Mouse (Mus musculus) ES-E14 (cell line): Measurements from ENCODE around the gene Elp5.

ENCODE experiments used
- CHD2 ChIP-seq: IDR thresholded peaks from 2 replicates; pipeline ENCODE4 v1.6.1; 2014; ENCODE audit warnings: mild to moderate bottlenecking, low read depth, low read length, inconsistent platforms
- HCFC1 ChIP-seq: IDR thresholded peaks from 2 replicates; pipeline ENCODE4 v1.6.1; 2012; ENCODE audit warnings: low read length, inconsistent platforms, borderline replicate concordance; ENCODE audit not compliant: insufficient read depth
- MAFK ChIP-seq: IDR thresholded peaks from 2 replicates; pipeline ENCODE4 v1.6.1; 2014; ENCODE audit warnings: mild to moderate bottlenecking, low read depth, low read length, inconsistent platforms; ENCODE audit not compliant: insufficient read depth
- ZNF384 ChIP-seq: IDR thresholded peaks from 2 replicates; pipeline ENCODE4 v1.6.1; 2012; ENCODE audit warnings: low read depth, low read length, inconsistent platforms

GRCm38 (mm10) chr11:69939181-69939580 is 43.1 kb downstream of the Elp5 start:
- no peak for TF ChIP-seq ZNF384
- no peak for TF ChIP-seq HCFC1
- TF ChIP-seq MAFK, result no peak
- no peak for TF ChIP-seq CHD2
